Mouse (Mus musculus) liver, postnatal 0 days (tissue): ENCODE measurements at regions not wholly inside any gene's neighbourhood (a gene's known extent, or its start where the extent isn't known, plus 50 kb on each side); places are given as distances from the start of the nearest gene placed in this dataset.

Source experiments
- ATAC-seq: fragments of 200-750 bp; cut with Nextera tagmentation; 2 replicates; pipeline ENCODE4 v1.8.0; 2017; ENCODE audit warnings: mild to moderate bottlenecking, moderate library complexity
- DNase-seq: peaks from one replicate; pipeline ENCODE4 v3.0.0-alpha.2; 2016
- H3K27ac ChIP-seq: fragments of 300-500 bp; sonication (generic); 2 replicates; pipeline ENCODE4 v1.5.1; 2014; ENCODE audit warnings: antibody characterized with exemption, moderate library complexity, mild to moderate bottlenecking, low read depth
- H3K27me3 ChIP-seq: fragments of 300-500 bp; sonication (generic); 2 replicates; pipeline ENCODE4 v1.6.1; 2014; ENCODE audit warnings: low read length, control low read depth, mixed read lengths; ENCODE audit not compliant: insufficient read depth
- H3K36me3 ChIP-seq: fragments of 300-500 bp; sonication (generic); replicated peaks from 2 replicates; pipeline ENCODE4 v1.6.1; 2014; ENCODE audit warnings: mild to moderate bottlenecking, control low read depth, low read length, moderate library complexity, mixed read lengths; ENCODE audit not compliant: insufficient read depth
- H3K4me1 ChIP-seq: fragments of 300-500 bp; sonication (generic); 2 replicates; pipeline ENCODE4 v1.6.1; 2014; ENCODE audit warnings: antibody characterized with exemption, mild to moderate bottlenecking, control low read depth; ENCODE audit not compliant: insufficient read depth
- H3K4me2 ChIP-seq: fragments of 300-500 bp; sonication (generic); 2 replicates; pipeline ENCODE4 v1.6.1; 2014; ENCODE audit warnings: low read depth, mild to moderate bottlenecking, low read length, moderate library complexity, mixed read lengths
- H3K4me3 ChIP-seq: fragments of 300-500 bp; sonication (generic); 2 replicates; pipeline ENCODE4 v1.5.1; 2014; ENCODE audit warnings: low read depth, low read length
- H3K9ac ChIP-seq: fragments of 300-500 bp; sonication (generic); replicated peaks from 2 replicates; pipeline ENCODE4 v1.6.1; 2014; ENCODE audit warnings: mild to moderate bottlenecking, moderate library complexity
- H3K9me3 ChIP-seq: fragments of 300-500 bp; sonication (generic); 2 replicates; pipeline ENCODE4 v1.6.1; 2016; ENCODE audit warnings: mild to moderate bottlenecking, control low read depth, low read length, mixed read lengths
- CTCF ChIP-seq: sonication (generic); IDR thresholded peaks from 2 replicates; pipeline ENCODE4 v1.5.1; 2016; ENCODE audit warnings: antibody characterized with exemption, low read depth
- EP300 ChIP-seq: IDR thresholded peaks from 2 replicates; pipeline ENCODE4 v1.6.1; 2016; ENCODE audit warnings: antibody characterized with exemption, low read depth, mild to moderate bottlenecking
- WGBS: fragments of 180-500 bp; shearing (Covaris S2); extraction: QIAGEN DNeasy Blood & Tissue Kit; methylation state at CpG from one replicate; pipeline ENCODE4 v1.1.7; 2014; ENCODE audit not compliant: insufficient replicate concordance; 5-methylcytosine and 5-hydroxymethylcytosine counted together

- no peak for ATAC-seq
- 71% methylated on average over 5 of the region's 5 CpGs for WGBS
- Histone ChIP-seq H3K27me3 (no peaks in the 10 kb centered on the region), H3K9me3 (no peaks in the 10 kb centered on the region), H3K4me3 (no peak overlapping the region), H3K4me2 (no peak overlapping the region), H3K9ac (no peak overlapping the region), H3K27ac (no peak overlapping the region), H3K4me1 (no peaks in the 10 kb centered on the region), H3K36me3 (no peaks in the 10 kb centered on the region)
- no peak for DNase-seq
- TF ChIP-seq EP300 (no peak), CTCF (no peak)
Observed at GRCm38 (mm10) chr9:86231692-86232091, 233.1 kb downstream of the Ube2cbp start.

GRCm38 (mm10) chr9:86232174-86232573 lies 232.6 kb downstream of the Ube2cbp start:
- no peak overlapping the region for H3K9ac ChIP-seq
- H3K4me3 ChIP-seq = no peak overlapping the region
- no peaks in the 10 kb centered on the region for H3K4me1 ChIP-seq
- H3K27me3 ChIP-seq = no peaks in the 10 kb centered on the region
- no peak for ATAC-seq
- no peaks in the 10 kb centered on the region for H3K9me3 ChIP-seq
- TF ChIP-seq EP300 (no peak), CTCF (no peak)
- WGBS = 54% methylated on average over 1 of the region's 1 CpGs
- H3K27ac ChIP-seq = no peak overlapping the region
- H3K4me2 ChIP-seq = no peak overlapping the region
- H3K36me3 ChIP-seq = no peaks in the 10 kb centered on the region
- no peak for DNase-seq

GRCm38 (mm10) chr9:86233775-86234174 lies 231.0 kb downstream of the Ube2cbp start:
- Histone ChIP-seq H3K9me3 (no peaks in the 10 kb centered on the region), H3K9ac (no peak overlapping the region), H3K4me1 (no peaks in the 10 kb centered on the region), H3K36me3 (no peaks in the 10 kb centered on the region), H3K27me3 (no peaks in the 10 kb centered on the region), H3K4me3 (no peak overlapping the region), H3K27ac (no peak overlapping the region), H3K4me2 (no peak overlapping the region)
- WGBS = 60% methylated on average over 7 of the region's 7 CpGs
- TF ChIP-seq CTCF (no peak), EP300 (no peak)
- ATAC-seq (no peak), DNase-seq (no peak)

GRCm38 (mm10) chr9:86238691-86239090 lies 226.1 kb downstream of the Ube2cbp start:
- ATAC-seq (no peak), DNase-seq (no peak)
- WGBS = 79% methylated on average over 4 of the region's 4 CpGs
- Histone ChIP-seq H3K36me3 (no peaks in the 10 kb centered on the region), H3K4me2 (no peak overlapping the region), H3K27me3 (no peaks in the 10 kb centered on the region), H3K4me3 (no peak overlapping the region), H3K9ac (no peak overlapping the region), H3K9me3 (no peaks in the 10 kb centered on the region), H3K4me1 (no peaks in the 10 kb centered on the region), H3K27ac (no peak overlapping the region)
- TF ChIP-seq CTCF = no peak
- no peak for TF ChIP-seq EP300

- Histone ChIP-seq H3K27ac (no peak overlapping the region), H3K9ac (no peak overlapping the region), H3K4me1 (no peaks in the 10 kb centered on the region), H3K27me3 (no peaks in the 10 kb centered on the region), H3K9me3 (no peaks in the 10 kb centered on the region), H3K36me3 (no peaks in the 10 kb centered on the region), H3K4me2 (no peak overlapping the region), H3K4me3 (no peak overlapping the region)
- ATAC-seq (0 out of 2 replicates have a peak, but pooled peaks have one; percentile 13), DNase-seq (no peak)
- WGBS = 35% methylated on average over 2 of the region's 2 CpGs
- TF ChIP-seq CTCF (no peak), EP300 (no peak)
Observed at GRCm38 (mm10) chr9:86240287-86240686, 224.5 kb downstream of the Ube2cbp start.

GRCm38 (mm10) chr9:86240896-86241295 lies 223.9 kb downstream of the Ube2cbp start:
- Histone ChIP-seq H3K36me3 (no peaks in the 10 kb centered on the region), H3K27ac (no peak overlapping the region), H3K9me3 (no peaks in the 10 kb centered on the region), H3K4me3 (no peak overlapping the region), H3K27me3 (no peaks in the 10 kb centered on the region), H3K9ac (no peak overlapping the region), H3K4me1 (no peaks in the 10 kb centered on the region), H3K4me2 (no peak overlapping the region)
- ATAC-seq = no peak
- no peak for DNase-seq
- WGBS = 69% methylated on average over 7 of the region's 7 CpGs
- no peak for TF ChIP-seq CTCF
- TF ChIP-seq EP300 = no peak

- no peaks in the 10 kb centered on the region for H3K27me3 ChIP-seq
- no peak overlapping the region for H3K27ac ChIP-seq
- no peak overlapping the region for H3K9ac ChIP-seq
- DNase-seq (no peak), ATAC-seq (no peak)
- H3K4me3 ChIP-seq = no peak overlapping the region
- no peak for TF ChIP-seq CTCF
- TF ChIP-seq EP300 = no peak
- no peaks in the 10 kb centered on the region for H3K36me3 ChIP-seq
- H3K4me1 ChIP-seq = no peaks in the 10 kb centered on the region
- WGBS = 78% methylated on average over 3 of the region's 3 CpGs
- no peaks in the 10 kb centered on the region for H3K9me3 ChIP-seq
- H3K4me2 ChIP-seq = no peak overlapping the region
Observed at GRCm38 (mm10) chr9:86250197-86250596, 214.6 kb downstream of the Ube2cbp start.
